Mouse (Mus musculus): Measurements from ENCODE around the gene 0610040J01Rik. TPM values are rescaled to one million over a fixed set of nuclear protein-coding genes. Genes with fewer than 3 reads are reported as not detected.

Gene 0610040J01Rik
- polyA plus RNA-seq, 1 experiment, result 0.06 TPM

GRCm38 (mm10) chr5:63941891-63942290 lies 129.7 kb downstream of the 0610040J01Rik start:
- TF ChIP-seq CTCF (IDR thresholded peaks at IDR 0.05; ENCODE audit: control insufficient read depth, insufficient read depth, insufficient replicate concordance, low read depth, low read length), result no peak

GRCm38 (mm10) chr5:63943291-63943690 lies 131.1 kb downstream of the 0610040J01Rik start:
- Histone ChIP-seq H3K4me1 (ENCODE audit: control insufficient read depth, insufficient read depth, low read length) (no peaks in the 10 kb centered on the region), H3K27ac (ENCODE audit: control insufficient read depth, insufficient read depth, low read depth, low read length) (no peak overlapping the region), H3K36me3 (ENCODE audit: control insufficient read depth, insufficient read depth, low read length) (no peaks in the 10 kb centered on the region), H3K27me3 (ENCODE audit: control insufficient read depth, insufficient read depth, low read length) (no peaks in the 10 kb centered on the region), H3K4me3 (ENCODE audit: control insufficient read depth, low read depth, low read length) (no peak overlapping the region)
- TF ChIP-seq POLR2A (IDR thresholded peaks at IDR 0.05; ENCODE audit: control insufficient read depth, low read depth, low read length) (no peak), CTCF (IDR thresholded peaks at IDR 0.05; ENCODE audit: control insufficient read depth, insufficient read depth, insufficient replicate concordance, low read depth, low read length) (no peak)

More at GRCm38 (mm10) chr5:63941891-63942290, 129.7 kb downstream of the 0610040J01Rik start:
- H3K27me3 ChIP-seq (ENCODE audit: control insufficient read depth, insufficient read depth, low read length), result no peaks in the 10 kb centered on the region
- no peak overlapping the region for H3K27ac ChIP-seq (ENCODE audit: control insufficient read depth, insufficient read depth, low read depth, low read length)
- no peaks in the 10 kb centered on the region for H3K4me1 ChIP-seq (ENCODE audit: control insufficient read depth, insufficient read depth, low read length)
- H3K36me3 ChIP-seq (ENCODE audit: control insufficient read depth, insufficient read depth, low read length), result no peaks in the 10 kb centered on the region
- H3K4me3 ChIP-seq (ENCODE audit: control insufficient read depth, low read depth, low read length), result no peak overlapping the region

GRCm38 (mm10) chr5:63947526-63947925 lies 135.4 kb downstream of the 0610040J01Rik start:
- H3K4me3 ChIP-seq (ENCODE audit: control insufficient read depth, low read depth, low read length), result no peak overlapping the region
- no peaks in the 10 kb centered on the region for H3K36me3 ChIP-seq (ENCODE audit: control insufficient read depth, insufficient read depth, low read length)
- TF ChIP-seq CTCF (IDR thresholded peaks at IDR 0.05; ENCODE audit: control insufficient read depth, insufficient read depth, insufficient replicate concordance, low read depth, low read length) (no peak), POLR2A (IDR thresholded peaks at IDR 0.05; ENCODE audit: control insufficient read depth, low read depth, low read length) (no peak)
- H3K4me1 ChIP-seq (ENCODE audit: control insufficient read depth, insufficient read depth, low read length), result no peaks in the 10 kb centered on the region
- H3K27me3 ChIP-seq (ENCODE audit: control insufficient read depth, insufficient read depth, low read length), result no peaks in the 10 kb centered on the region
- no peak overlapping the region for H3K27ac ChIP-seq (ENCODE audit: control insufficient read depth, insufficient read depth, low read depth, low read length)

GRCm38 (mm10) chr5:63949195-63949594 lies 137.0 kb downstream of the 0610040J01Rik start:
- no peak overlapping the region for H3K27ac ChIP-seq (ENCODE audit: control insufficient read depth, insufficient read depth, low read depth, low read length)
- no peaks in the 10 kb centered on the region for H3K27me3 ChIP-seq (ENCODE audit: control insufficient read depth, insufficient read depth, low read length)

More at GRCm38 (mm10) chr5:63949195-63949594, 137.0 kb downstream of the 0610040J01Rik start:
- TF ChIP-seq CTCF (IDR thresholded peaks at IDR 0.05; ENCODE audit: control insufficient read depth, insufficient read depth, insufficient replicate concordance, low read depth, low read length), result no peak
- TF ChIP-seq POLR2A (IDR thresholded peaks at IDR 0.05; ENCODE audit: control insufficient read depth, low read depth, low read length), result no peak
- H3K36me3 ChIP-seq (ENCODE audit: control insufficient read depth, insufficient read depth, low read length), result no peaks in the 10 kb centered on the region
- H3K4me1 ChIP-seq (ENCODE audit: control insufficient read depth, insufficient read depth, low read length), result no peaks in the 10 kb centered on the region; the same call in 1 of the 2 replicates
- H3K4me3 ChIP-seq (ENCODE audit: control insufficient read depth, low read depth, low read length), result no peak overlapping the region

Other genes starting within 250 kb of the 0610040J01Rik start
- gene Nwd2, start 163.3 kb upstream of the 0610040J01Rik start, polyA plus RNA-seq (2012; rRNA removed), result 0.29 and 0.84 TPM in 2 replicates
- gene Rell1, start 156.5 kb downstream of the 0610040J01Rik start, polyA plus RNA-seq (2012; rRNA removed), result 0.54 and 0.95 TPM in 2 replicates